Mouse (Mus musculus) spleen, adult 18-20 months (tissue): ENCODE data around the gene Ctso.

ENCODE experiments used
- DNase-seq, 2 experiments: peaks; one replicate each; pipeline ENCODE4 v3.0.0; 2022; ENCODE audit warnings: mixed read lengths in 2 of 2

Ctso gene

GRCm38 (mm10) chr3:81932141-81933101, at the start of gene Ctso:
Ctso (plus strand) TSS chr3:81932601.
- DNase-seq = peak; percentile 82 to 92

- no peak for DNase-seq
Measured at GRCm38 (mm10) chr3:81883916-81884315, 48.5 kb upstream of the Ctso start.

- DNase-seq = no peak
Measured at GRCm38 (mm10) chr3:81885566-81885965, 46.8 kb upstream of the Ctso start.

- no peak for DNase-seq
Measured at GRCm38 (mm10) chr3:81889137-81889536, 43.3 kb upstream of the Ctso start.

- no peak for DNase-seq
Measured at GRCm38 (mm10) chr3:81910286-81911036, 21.9 kb upstream of the Ctso start.

GRCm38 (mm10) chr3:81916030-81916686, 16.2 kb upstream of the Ctso start:
- no peak for DNase-seq

- no peak for DNase-seq
Measured at GRCm38 (mm10) chr3:81917354-81917935, 15.0 kb upstream of the Ctso start.

GRCm38 (mm10) chr3:81918215-81918614, 14.2 kb upstream of the Ctso start:
- no peak for DNase-seq

- no peak for DNase-seq
Measured at GRCm38 (mm10) chr3:81919681-81920080, 12.7 kb upstream of the Ctso start.

- no peak for DNase-seq
Measured at GRCm38 (mm10) chr3:81922910-81923309, 9.5 kb upstream of the Ctso start.

- DNase-seq = peak in 1 of 2 experiments; percentile 37
Measured at GRCm38 (mm10) chr3:81924931-81925330, 7.5 kb upstream of the Ctso start.

GRCm38 (mm10) chr3:81925856-81926255, 6.5 kb upstream of the Ctso start:
- peak; percentile 54 to 61 for DNase-seq

GRCm38 (mm10) chr3:81926764-81927325, 5.6 kb upstream of the Ctso start:
- no peak for DNase-seq

GRCm38 (mm10) chr3:81929073-81929472, 3.3 kb upstream of the Ctso start:
- no peak for DNase-seq

GRCm38 (mm10) chr3:81931695-81932094, 706 bp upstream of the Ctso start:
- DNase-seq = no peak

GRCm38 (mm10) chr3:81933348-81933747, 947 bp downstream of the Ctso start:
- no peak for DNase-seq

- no peak for DNase-seq
Measured at GRCm38 (mm10) chr3:81938924-81939323, 6.5 kb downstream of the Ctso start.

GRCm38 (mm10) chr3:81942341-81942740, 9.9 kb downstream of the Ctso start:
- DNase-seq = no peak

GRCm38 (mm10) chr3:81943097-81943496, 10.7 kb downstream of the Ctso start:
- no peak for DNase-seq

GRCm38 (mm10) chr3:81944851-81945393, 12.5 kb downstream of the Ctso start:
- DNase-seq = no peak

- DNase-seq = no peak
Measured at GRCm38 (mm10) chr3:81949048-81949447, 16.6 kb downstream of the Ctso start.

- no peak for DNase-seq
Measured at GRCm38 (mm10) chr3:81951785-81952184, 19.4 kb downstream of the Ctso start.
